Mouse (Mus musculus) myocyte (in vitro differentiated cells): ENCODE measurements around the gene Foxi3.

Experiments used
- POLR2A ChIP-seq: IDR thresholded peaks from one replicate; pipeline ENCODE4 v1.6.1; 2011; ENCODE audit warnings: low read depth, mild to moderate bottlenecking, control low read depth, moderate library complexity; ENCODE audit not compliant: insufficient read length
- USF1 ChIP-seq: IDR thresholded peaks from one replicate; pipeline ENCODE4 v1.6.1; 2011; ENCODE audit warnings: low read depth, mild to moderate bottlenecking, control low read depth, moderate library complexity

GRCm38 (mm10) chr6:70968291-70968690 is 12.0 kb downstream of the Foxi3 start:
- TF ChIP-seq POLR2A (no peak), USF1 (no peak)
